Mouse (Mus musculus): ENCODE results near the gene Sema3b.
"Not testable (repeated sequence)": the region's sequence is repeated elsewhere in the genome, so short reads cannot be mapped to it uniquely, and the experiment has no call there.

GRCm38 (mm10) chr9:107573774-107574173, 35.3 kb downstream of the Sema3b start:
- TF ChIP-seq GATA1 (IDR thresholded peaks at IDR 0.05; ENCODE audit: borderline replicate concordance, low read length); FLI1 (IDR thresholded peaks at IDR 0.05; ENCODE audit: low read length): not testable (repeated sequence)
